Mouse (Mus musculus) limb, embryonic 12.5 days (tissue): ENCODE measurements around the gene Cfl1. TPM values are rescaled to one million over a fixed set of nuclear protein-coding genes. Genes with fewer than 3 reads are reported as not detected.

ENCODE experiments used
- ATAC-seq: fragments of 200-750 bp; cut with Nextera tagmentation; 2 replicates; pipeline ENCODE4 v1.8.0; 2017; ENCODE audit warnings: low read depth, moderate TSS enrichment; ENCODE audit not compliant: insufficient number of reproducible peaks, insufficient read depth, low FRiP score, low TSS enrichment
- H3K27ac ChIP-seq: fragments of 300-500 bp; sonication (generic); 2 replicates; pipeline ENCODE4 v1.5.1; 2016; ENCODE audit warnings: mild to moderate bottlenecking, moderate library complexity
- H3K27me3 ChIP-seq: fragments of 300-500 bp; sonication (generic); 2 replicates; pipeline ENCODE4 v1.6.1; 2016; ENCODE audit warnings: mild to moderate bottlenecking, moderate library complexity
- H3K36me3 ChIP-seq: fragments of 300-500 bp; sonication (generic); 2 replicates; pipeline ENCODE4 v1.6.1; 2016; ENCODE audit warnings: mild to moderate bottlenecking, moderate library complexity
- H3K4me1 ChIP-seq: fragments of 300-500 bp; sonication (generic); replicated peaks from 2 replicates; pipeline ENCODE4 v1.6.1; 2016
- H3K4me2 ChIP-seq: fragments of 300-500 bp; sonication (generic); 2 replicates; pipeline ENCODE4 v1.6.1; 2016; ENCODE audit warnings: mild to moderate bottlenecking, moderate library complexity
- H3K4me3 ChIP-seq: fragments of 300-500 bp; sonication (generic); replicated peaks from 2 replicates; pipeline ENCODE4 v1.5.1; 2016; ENCODE audit warnings: mild to moderate bottlenecking
- H3K9ac ChIP-seq: fragments of 300-500 bp; sonication (generic); replicated peaks from 2 replicates; pipeline ENCODE4 v1.6.1; 2016; ENCODE audit warnings: mild to moderate bottlenecking, moderate library complexity
- H3K9me3 ChIP-seq: fragments of 300-500 bp; sonication (generic); 2 replicates; pipeline ENCODE4 v1.6.1; 2016; ENCODE audit warnings: mild to moderate bottlenecking, moderate library complexity
- WGBS: fragments of 180-500 bp; shearing (Covaris S2); methylation state at CpG from one replicate; pipeline ENCODE4 v1.1.7; 2016; 5-methylcytosine and 5-hydroxymethylcytosine counted together
- polyA plus RNA-seq: library from polyadenylated mRNA; unstranded; fragments of >200 nt; fragmentation: Nextera tagmentation; extraction: Ambion mirVana; gene quantifications from 2 replicates; pipeline ENCODE4 v1.2.1, GENCODE M21; 2016

The Cfl1 gene
- polyA plus RNA-seq, 1 experiment from 2014 or later = 2,525 TPM

DNA sequence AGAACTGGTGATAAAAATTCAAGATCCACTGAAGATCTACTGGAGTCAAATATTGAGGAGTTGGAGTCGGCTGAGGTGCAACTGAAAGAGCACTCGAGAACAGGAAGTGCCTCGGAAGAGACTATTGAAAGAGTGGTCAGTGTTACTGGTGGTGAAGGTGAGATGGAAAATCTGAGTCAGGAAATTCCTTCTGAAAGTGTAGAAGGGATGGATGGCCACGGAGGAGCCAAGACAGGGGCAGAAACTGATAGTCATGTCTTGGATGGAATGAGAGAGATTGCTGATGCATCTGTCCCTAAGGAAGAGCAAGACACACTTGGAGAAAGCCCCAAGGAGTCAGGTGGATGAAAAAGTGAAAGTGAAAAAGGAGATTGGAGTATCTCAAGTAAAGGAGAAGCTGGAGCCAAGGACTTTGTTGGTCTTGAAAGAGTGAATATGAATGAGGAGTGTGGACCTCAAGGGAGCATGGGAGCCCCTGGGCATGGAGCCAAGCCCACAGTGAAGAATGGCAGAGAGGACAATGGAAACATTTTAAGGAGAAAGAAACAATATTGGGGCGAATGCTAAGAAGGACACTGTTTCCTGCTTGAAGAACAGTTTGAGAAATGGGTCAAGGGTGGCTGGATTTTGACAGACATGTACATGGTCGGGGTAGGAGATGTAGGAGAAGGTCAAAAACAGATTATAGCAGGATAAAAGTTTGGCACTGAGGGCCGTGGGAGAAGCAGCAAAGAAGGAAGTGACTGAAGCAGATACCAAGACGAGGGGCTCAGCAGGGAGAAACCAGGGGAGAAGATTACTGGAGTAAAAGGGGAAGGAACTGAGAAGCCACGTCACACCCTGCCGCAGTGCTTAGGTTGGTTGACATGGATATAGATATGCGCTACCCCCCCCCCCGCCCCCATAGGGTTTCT lies 22.1 kb downstream of the Cfl1 start:
- no peak overlapping the region for H3K4me3 ChIP-seq
- H3K4me2 ChIP-seq = no peak overlapping the region
- H3K4me1 ChIP-seq = peaks cover 15% of the 10 kb centered on the region
- H3K9me3 ChIP-seq = peaks cover 28% of the 10 kb centered on the region
- no peak for ATAC-seq
- 89% methylated on average over 12 of the region's 12 CpGs for WGBS
- H3K9ac ChIP-seq = no peak overlapping the region
- no peak overlapping the region for H3K27ac ChIP-seq
- no peaks in the 10 kb centered on the region for H3K27me3 ChIP-seq
- H3K36me3 ChIP-seq = no peaks in the 10 kb centered on the region

DNA sequence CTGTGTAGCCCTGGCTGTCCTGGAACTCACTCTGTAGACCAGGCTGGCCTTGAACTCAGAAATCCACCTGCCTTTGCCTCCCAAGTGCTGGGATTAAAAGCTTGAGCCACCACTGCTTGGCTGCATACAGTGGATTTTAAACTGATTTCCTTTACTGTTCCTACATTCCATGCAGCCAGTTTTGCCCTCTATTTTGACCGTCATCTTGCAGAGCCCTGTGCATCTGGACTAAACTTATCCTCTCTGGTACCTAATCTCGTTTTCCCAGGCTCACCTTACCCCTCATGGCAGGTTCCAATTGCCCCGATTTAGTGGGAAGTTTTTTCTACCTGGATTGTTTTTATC lies 22.7 kb downstream of the Cfl1 start:
- Histone ChIP-seq H3K36me3 (no peaks in the 10 kb centered on the region), H3K27ac (no peak overlapping the region), H3K27me3 (no peaks in the 10 kb centered on the region), H3K4me3 (no peak overlapping the region), H3K9ac (no peak overlapping the region), H3K9me3 (peaks cover 28% of the 10 kb centered on the region), H3K4me2 (no peak overlapping the region), H3K4me1 (peaks cover 15% of the 10 kb centered on the region)
- ATAC-seq = no peak
- WGBS = 83% methylated on average over 3 of the region's 3 CpGs

DNA sequence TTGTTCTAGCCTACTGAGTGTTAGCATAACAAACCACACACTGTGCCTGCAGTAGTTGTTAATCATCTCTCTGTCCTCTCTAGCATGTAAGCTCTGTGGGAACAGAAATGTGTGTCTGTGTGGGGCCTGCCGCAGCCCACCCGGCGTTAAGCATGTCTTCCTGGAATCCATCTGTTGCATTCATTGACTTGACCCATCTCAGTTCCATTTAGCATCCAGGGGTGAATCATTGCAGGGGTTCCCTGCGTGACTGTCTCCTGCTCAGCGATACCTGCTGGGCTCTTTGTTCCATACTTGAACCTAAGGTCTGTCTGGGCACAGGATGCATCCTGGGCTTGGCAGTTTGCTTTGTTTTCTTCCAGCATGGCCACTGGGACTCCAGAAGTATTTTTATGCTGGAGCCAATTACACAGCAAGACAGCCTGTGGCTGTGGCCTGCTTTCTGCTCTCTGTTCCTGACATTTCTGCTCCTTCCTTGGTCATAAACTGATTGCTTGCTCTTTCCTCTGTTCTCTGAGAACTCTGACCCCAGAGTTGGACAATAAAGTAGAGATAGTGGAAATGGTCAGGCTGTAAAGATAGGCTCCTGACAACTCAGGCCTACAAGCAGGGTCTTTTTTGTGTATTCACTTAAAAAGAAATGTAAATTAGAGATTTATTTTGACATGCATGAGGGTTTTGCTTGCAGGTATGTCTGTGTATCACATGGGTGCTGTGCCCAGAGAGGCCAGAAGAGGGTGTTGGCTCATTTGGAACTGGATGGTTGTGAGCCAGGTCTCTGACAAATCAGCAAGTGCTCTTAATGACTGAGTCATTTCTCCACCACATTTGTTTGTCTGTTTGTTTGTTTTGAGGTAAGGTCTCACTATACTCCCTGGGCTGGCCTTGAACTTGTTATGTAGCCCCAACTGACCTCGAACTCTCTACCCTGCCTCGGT lies 25.9 kb downstream of the Cfl1 start:
- Histone ChIP-seq H3K4me3 (no peak overlapping the region), H3K36me3 (no peaks in the 10 kb centered on the region), H3K4me2 (no peak overlapping the region), H3K9me3 (peaks cover 11% of the 10 kb centered on the region; the same call in 1 of the 2 replicates), H3K27me3 (no peaks in the 10 kb centered on the region), H3K4me1 (peaks cover 2% of the 10 kb centered on the region; the same call in 1 of the 2 replicates), H3K27ac (no peak overlapping the region), H3K9ac (no peak overlapping the region)
- ATAC-seq = no peak
- 85% methylated on average over 7 of the region's 7 CpGs for WGBS

DNA sequence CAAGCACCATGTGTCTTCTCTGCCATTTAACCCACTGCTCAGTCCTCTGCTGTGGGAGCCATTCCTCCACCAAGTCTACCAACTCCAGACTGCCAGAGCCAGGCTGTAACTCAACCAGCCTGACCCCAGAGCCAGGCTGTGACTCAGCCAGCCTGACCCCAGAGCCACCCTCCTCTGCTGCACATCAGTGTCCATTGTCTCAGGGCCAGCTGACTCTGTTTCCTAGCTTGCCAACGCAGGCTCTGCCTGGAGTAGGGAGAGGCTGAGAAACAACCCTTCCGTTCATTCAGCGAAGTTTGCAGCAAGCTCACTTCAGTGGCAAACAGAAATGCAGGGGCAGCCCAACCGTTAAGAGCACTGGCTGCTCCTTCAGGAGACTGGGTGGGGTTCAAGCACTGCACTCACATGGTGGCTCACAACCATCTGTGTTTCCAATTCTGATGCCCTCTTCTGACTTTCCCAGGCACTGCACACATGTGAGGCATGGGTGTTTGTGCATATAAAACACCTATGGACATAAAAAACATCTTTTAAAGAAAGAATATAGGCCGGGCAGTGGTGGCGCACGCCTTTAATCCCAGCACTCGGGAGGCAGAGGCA lies 26.8 kb downstream of the Cfl1 start:
- no peaks in the 10 kb centered on the region for H3K27me3 ChIP-seq
- 84% methylated on average over 8 of the region's 8 CpGs for WGBS
- no peak overlapping the region for H3K4me2 ChIP-seq
- no peak for ATAC-seq
- H3K27ac ChIP-seq = no peak overlapping the region
- no peak overlapping the region for H3K9ac ChIP-seq
- H3K4me1 ChIP-seq = no peaks in the 10 kb centered on the region
- peaks cover 6% of the 10 kb centered on the region; the same call in 1 of the 2 replicates for H3K9me3 ChIP-seq
- H3K36me3 ChIP-seq = no peaks in the 10 kb centered on the region
- H3K4me3 ChIP-seq = no peak overlapping the region

DNA sequence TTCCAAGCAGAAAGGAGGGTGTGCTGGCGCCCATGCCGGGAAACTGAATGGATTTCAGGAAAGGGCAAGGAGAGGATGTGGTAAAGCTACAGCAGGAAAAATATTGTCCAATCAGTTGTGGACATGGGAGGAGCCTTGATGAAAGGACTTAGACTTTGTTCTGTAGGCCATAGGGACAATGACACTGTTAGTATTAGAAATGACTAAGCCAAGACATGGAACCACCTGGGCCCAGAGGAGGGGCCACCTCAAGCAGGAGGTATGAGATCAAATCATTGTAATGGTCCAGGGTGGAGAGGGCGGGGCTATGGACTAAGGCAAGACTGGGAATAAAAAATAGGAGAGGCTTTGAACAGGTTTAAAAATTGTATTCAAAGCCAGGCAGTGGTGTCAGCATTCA lies 28.5 kb downstream of the Cfl1 start:
- no peaks in the 10 kb centered on the region for H3K4me1 ChIP-seq
- 87% methylated on average over 3 of the region's 3 CpGs for WGBS
- H3K9ac ChIP-seq = no peak overlapping the region
- H3K9me3 ChIP-seq = no peaks in the 10 kb centered on the region
- ATAC-seq = no peak
- H3K4me3 ChIP-seq = no peak overlapping the region
- no peak overlapping the region for H3K27ac ChIP-seq
- H3K27me3 ChIP-seq = no peaks in the 10 kb centered on the region
- no peaks in the 10 kb centered on the region for H3K36me3 ChIP-seq
- H3K4me2 ChIP-seq = no peak overlapping the region

DNA sequence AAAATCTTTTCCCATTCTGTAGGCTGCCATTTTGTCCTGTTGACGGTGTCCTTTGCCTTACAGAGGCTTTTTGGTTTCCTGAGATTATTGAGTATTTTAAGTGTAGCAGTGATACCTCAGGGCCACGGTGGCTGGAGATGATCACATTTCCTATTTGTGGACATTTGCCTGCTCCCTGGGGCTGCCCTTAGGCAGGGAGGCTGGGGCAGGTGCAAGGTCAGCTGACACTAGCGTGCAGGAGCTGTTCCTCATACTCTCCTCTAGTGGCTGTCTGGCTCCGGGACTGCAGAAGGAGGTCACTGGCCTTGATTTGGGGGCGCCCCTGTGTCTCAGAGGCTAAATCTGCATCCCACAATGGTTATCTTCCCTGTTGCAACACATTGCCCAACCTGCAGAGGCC lies 34.9 kb downstream of the Cfl1 start:
- Histone ChIP-seq H3K4me1 (peaks cover 5% of the 10 kb centered on the region; the same call in 1 of the 2 replicates), H3K27ac (no peak overlapping the region), H3K9me3 (no peaks in the 10 kb centered on the region), H3K27me3 (no peaks in the 10 kb centered on the region), H3K4me3 (no peak overlapping the region), H3K4me2 (no peak overlapping the region), H3K9ac (no peak overlapping the region), H3K36me3 (no peaks in the 10 kb centered on the region)
- ATAC-seq = no peak
- WGBS = 71% methylated on average over 5 of the region's 5 CpGs

DNA sequence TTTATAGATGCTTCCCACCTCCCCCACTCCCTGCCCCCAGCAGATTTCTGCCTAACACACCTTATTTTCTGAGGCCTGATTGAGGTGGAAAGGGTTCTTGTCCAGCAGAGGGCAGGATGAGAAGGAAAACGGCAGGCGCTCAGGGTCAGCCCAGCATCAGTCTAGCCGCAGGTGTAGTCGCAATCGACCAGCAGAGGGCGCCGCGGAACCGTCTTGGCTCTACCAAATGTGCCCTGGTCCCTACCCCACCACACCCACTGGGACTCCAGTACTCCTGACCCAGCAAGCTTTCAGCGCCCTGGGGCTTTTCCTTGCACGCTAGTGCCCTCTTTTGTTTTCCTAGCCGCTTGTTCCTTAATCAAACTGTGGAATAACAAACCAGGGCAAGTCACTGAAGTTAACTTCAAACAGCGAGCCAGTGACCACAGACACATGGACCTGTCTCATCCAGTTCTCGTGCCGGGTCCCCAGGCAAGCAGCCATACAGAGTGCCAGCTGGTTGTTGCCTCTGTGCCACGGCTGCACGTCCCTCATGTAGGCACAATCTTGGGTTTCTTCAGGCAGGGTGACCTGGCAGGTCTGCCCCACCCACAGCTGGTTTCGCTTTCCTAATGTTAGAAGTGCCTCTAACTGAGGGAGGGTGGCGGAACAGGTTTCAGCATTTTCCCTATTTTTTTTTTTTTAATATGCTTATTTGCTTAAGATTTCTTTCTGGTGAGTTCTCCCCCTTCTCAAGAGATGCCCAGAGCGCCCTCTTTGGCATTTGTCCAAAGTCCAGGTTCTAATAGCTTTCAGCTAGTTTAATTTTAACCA lies 39.3 kb downstream of the Cfl1 start:
- Histone ChIP-seq H3K27ac (no peak overlapping the region), H3K4me1 (peaks cover 5% of the 10 kb centered on the region; the same call in 1 of the 2 replicates), H3K4me2 (peak overlapping the region; percentile 30), H3K4me3 (peak overlapping the region; percentile 11; the same call in 1 of the 2 replicates), H3K9me3 (no peaks in the 10 kb centered on the region), H3K36me3 (no peaks in the 10 kb centered on the region), H3K9ac (no peak overlapping the region), H3K27me3 (peaks cover 10% of the 10 kb centered on the region; the same call in 1 of the 2 replicates)
- peak; percentile 89 for ATAC-seq
- WGBS = 16% methylated on average over 20 of the region's 20 CpGs

DNA sequence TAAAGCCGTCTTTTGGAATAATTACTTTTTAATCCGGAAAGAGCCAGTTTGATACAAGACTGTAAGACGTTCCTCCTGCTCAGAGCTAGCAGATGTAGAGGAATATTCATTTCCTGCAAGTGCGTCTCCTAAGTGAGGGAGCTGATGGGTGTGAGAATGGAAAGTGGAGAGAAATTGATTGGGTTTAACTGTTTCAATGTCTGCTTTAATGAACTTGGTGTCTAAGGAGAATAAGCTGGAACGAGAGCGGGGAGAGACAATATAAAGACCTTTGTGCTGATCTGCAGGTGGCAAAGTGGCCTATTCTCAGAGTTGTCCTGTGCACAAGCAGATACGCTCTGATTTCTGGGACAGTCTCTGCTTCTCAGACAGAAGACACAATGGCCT lies 39.9 kb downstream of the Cfl1 start:
- H3K9ac ChIP-seq = no peak overlapping the region
- no peak overlapping the region for H3K4me2 ChIP-seq
- 66% methylated on average over 7 of the region's 7 CpGs for WGBS
- H3K4me1 ChIP-seq = peaks cover 5% of the 10 kb centered on the region; the same call in 1 of the 2 replicates
- peaks cover 10% of the 10 kb centered on the region; the same call in 1 of the 2 replicates for H3K27me3 ChIP-seq
- no peak overlapping the region for H3K4me3 ChIP-seq
- H3K27ac ChIP-seq = no peak overlapping the region
- H3K9me3 ChIP-seq = no peaks in the 10 kb centered on the region
- no peaks in the 10 kb centered on the region for H3K36me3 ChIP-seq
- no peak for ATAC-seq

DNA sequence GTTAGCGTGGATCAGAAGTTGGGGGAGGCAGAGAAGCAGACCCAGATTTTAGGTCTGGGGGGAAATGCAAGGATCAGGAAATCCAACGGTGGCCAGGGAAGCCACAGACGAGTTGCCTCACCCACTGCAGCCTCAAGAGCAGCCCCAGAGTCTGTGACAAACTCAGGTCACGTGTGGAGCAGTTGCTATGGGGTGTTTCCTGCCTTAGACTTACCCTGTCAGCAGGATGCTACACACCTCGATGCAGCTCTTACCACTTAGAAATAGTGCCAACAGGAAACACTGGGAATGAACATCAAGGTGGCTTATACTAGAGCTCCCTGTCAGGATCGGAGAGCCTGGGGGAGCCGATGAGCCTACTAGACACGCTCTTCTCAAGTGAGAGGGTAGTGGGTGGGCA lies 42.3 kb downstream of the Cfl1 start:
- Histone ChIP-seq H3K27me3 (peaks cover 18% of the 10 kb centered on the region; the same call in 1 of the 2 replicates), H3K4me3 (no peak overlapping the region), H3K9ac (no peak overlapping the region), H3K36me3 (no peaks in the 10 kb centered on the region), H3K9me3 (no peaks in the 10 kb centered on the region), H3K4me1 (peaks cover 5% of the 10 kb centered on the region; the same call in 1 of the 2 replicates), H3K27ac (no peak overlapping the region), H3K4me2 (no peak overlapping the region)
- no peak for ATAC-seq
- WGBS = 63% methylated on average over 8 of the region's 8 CpGs

DNA sequence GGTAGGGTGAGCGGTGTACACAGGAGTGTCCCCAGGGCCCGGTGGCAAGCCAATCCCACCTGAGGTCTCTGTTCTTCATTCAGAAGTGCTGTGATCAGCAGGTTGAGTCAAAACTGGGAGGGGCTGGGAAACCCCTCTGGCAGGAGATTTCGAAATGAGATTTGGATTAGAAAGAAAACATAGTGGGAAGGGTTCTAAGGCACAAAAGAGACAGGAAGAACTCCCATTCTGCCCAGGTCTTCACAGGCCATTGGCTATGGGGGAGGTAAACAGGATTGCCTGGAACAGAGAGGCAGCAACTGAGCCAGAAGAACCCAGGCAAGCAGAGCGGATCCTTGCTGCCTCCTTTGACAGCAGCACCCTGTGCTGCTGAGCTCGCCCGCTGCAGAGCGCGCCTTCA lies 48.5 kb downstream of the Cfl1 start:
- WGBS = 77% methylated on average over 8 of the region's 8 CpGs
- no peaks in the 10 kb centered on the region for H3K9me3 ChIP-seq
- no peaks in the 10 kb centered on the region for H3K36me3 ChIP-seq
- no peak overlapping the region for H3K4me2 ChIP-seq
- no peak overlapping the region for H3K4me3 ChIP-seq
- no peak overlapping the region for H3K27ac ChIP-seq
- ATAC-seq = no peak
- no peaks in the 10 kb centered on the region for H3K4me1 ChIP-seq
- peaks cover 23% of the 10 kb centered on the region for H3K27me3 ChIP-seq
- no peak overlapping the region for H3K9ac ChIP-seq
